Mouse (Mus musculus): ENCODE results near the gene Kcnip4.

Gene Kcnip4

DNA sequence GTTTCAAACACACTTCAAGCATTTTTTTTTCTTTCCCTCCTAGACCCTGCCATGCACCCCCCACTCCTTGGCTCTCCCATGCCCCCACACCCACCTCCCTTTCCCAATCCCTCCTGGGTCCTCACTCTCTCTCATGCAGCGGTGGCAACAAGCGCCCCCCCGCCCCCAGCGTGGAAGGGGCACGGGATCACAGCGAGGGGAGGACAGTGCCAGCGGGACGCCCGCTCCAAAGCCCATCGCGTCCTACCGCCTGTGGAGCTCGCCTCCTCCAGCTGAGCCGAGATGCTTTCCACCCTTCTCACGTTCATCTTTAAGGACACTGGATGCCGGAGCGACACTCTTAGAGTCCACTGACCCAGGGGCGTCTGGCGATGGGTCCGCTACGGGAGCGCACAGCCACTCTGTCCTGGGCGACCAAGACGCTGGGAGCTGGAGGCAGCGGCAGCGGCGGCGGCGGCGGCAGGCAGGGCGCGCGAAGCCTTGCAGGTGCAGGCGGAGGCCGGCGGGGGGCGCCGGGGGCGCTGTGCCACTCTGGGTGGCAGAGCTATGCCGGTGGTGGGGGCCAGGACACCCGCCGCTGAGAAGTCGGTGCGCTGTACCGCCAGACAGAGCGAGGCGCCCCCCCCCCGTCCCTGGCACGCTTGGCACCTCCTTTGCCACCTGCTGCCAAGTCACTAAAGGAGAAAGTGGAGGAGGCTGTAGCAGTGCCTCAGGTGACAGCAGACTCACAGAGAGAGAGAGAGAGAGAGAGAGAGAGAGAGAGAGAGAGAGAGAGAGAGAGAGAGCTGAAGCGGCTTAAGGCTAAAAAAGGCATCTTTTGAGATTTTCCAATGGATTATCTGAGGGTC is at the start of gene Kcnip4:
Kcnip4 (minus strand) TSS at position 514 of the 848 bp plus-strand sequence.
- DNase-seq (ENCODE audit: low read depth, low spot score) = no peak

DNA sequence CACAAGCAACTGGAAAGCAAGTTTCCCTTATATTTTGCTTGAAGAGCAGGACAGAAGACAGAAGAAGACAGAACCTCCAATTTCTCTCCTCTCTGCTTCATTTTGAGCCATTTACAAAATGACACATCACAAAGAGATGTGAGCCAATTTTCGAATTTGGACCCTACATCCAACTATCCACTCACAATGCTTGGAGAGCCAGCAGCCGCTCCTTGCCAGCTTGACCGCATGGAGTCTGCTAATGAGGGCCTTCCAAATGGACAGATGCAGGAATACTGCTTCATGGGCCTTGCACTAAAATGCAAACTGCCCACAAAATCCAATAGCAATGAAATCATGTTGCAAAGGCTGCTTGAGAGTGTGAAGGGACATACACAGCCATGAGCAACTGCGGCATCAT is 47.2 kb upstream of the Kcnip4 start:
- no peak for DNase-seq (ENCODE audit: low read depth, low spot score)

DNA sequence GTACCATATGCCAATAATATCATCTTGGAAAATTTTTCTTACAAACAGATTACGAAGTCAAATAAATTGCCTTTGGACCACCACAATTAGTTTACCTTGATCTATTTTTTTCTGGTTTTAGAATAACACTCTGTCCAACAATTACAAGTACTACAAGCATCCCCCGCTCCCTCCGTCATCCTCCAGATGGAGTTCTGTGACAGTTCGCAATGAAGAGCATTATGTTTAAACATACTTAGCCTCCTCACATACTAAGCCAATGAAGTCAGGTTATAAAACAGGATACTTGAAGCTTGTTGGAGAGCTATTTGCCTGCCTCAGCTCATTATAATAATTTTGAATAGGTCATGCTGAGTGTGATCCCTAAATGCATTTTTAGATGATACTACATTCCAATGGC is 39.0 kb upstream of the Kcnip4 start:
- no peak for DNase-seq (ENCODE audit: low read depth, low spot score)

DNA sequence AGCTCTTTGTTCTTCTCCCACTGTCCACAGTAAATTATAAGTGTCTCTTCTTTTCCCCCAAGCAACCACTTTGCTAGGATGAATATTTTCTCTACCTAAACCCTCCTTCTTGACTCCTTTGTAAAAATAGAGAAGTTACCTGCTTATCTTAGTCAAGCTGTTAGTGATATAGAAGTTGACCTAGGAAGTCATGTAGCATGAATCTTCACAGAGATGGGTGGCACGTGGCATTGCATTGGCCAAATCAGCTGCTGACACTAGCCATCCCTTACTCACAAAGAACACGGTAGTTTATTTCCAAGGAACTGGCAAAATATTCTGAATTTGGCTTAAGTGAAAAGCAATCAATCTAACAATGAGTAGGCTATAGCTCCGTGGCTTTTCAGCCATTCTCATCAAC is 32.7 kb upstream of the Kcnip4 start:
- no peak for DNase-seq (ENCODE audit: low read depth, low spot score)

DNA sequence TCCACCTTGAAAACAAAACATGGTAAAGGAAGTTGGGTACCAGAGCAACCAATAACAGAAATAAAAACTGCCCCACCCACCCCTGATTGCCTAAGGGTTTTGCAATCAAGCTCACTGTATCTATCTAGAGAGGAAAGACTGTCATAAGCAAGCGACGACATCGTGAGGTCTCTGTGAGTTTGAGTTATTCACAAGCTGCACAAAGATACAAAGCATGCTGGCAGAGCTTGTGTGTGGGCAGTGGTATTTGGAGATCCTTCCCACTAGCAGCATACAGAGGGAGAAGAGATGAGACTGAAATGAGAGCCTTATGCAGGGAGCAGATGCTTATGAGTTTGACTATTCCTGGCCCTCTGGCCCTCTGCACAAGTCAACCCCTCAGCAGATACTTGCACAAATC is 23.2 kb upstream of the Kcnip4 start:
- DNase-seq (ENCODE audit: low read depth, low spot score) = no peak

DNA sequence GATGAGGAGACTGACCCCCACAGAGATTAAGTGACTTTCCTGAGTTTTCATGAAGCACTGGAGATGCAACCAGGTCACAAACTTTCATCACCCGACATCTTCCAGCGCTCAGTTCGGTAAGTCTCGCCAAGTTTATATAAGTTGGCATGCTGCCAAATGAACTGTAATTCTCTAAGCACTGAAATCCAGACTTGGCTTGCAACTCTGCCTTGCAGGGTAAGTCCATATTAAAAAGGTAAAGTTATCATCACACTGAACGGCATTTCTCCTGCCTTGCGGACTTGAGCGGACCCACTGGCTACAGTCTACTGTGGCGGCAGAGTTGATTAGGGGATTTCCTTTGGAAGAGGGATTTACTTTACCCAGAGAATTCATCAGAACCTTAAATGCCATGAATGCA is 4.7 kb upstream of the Kcnip4 start:
- no peak for DNase-seq (ENCODE audit: low read depth, low spot score)

DNA sequence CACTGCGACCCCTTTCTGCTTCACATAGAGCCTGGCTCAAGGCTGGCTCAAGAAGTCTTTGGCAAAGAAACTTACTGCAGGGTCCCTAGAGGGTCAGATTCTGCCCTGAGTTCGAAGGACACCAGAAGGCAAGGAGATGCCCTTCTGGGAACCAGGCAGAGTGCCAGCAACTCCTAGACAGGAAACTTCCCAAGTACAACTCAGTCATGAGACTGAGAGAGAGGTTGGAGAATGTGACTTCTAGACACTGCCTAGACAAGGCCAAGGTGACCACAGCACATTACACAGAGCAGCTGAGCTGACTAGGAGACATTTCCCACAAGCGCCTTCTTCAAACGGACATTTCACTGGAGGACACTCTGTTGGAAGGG is 520 bp upstream of the Kcnip4 start:
- no peak for DNase-seq (ENCODE audit: low read depth, low spot score)

DNA sequence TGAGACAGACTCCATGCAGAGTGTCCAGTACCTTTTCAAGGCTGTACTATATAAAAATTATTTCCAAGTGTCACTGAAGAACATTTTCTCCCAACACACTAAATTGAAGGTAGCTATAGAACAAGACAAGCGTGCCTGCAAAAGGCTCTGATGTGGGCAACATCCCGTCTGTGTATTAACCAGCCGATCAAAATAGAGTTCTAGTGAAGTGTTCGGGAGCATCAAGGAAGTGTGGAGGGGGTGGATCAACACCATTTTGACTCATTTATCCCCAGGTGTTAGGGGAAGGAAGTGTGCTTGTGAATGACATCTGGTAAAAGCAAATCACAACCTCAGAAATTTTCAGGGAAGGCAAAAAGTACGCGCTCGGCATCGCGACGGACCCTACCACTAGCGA is 712 bp downstream of the Kcnip4 start:
- DNase-seq (ENCODE audit: low read depth, low spot score) = no peak

DNA sequence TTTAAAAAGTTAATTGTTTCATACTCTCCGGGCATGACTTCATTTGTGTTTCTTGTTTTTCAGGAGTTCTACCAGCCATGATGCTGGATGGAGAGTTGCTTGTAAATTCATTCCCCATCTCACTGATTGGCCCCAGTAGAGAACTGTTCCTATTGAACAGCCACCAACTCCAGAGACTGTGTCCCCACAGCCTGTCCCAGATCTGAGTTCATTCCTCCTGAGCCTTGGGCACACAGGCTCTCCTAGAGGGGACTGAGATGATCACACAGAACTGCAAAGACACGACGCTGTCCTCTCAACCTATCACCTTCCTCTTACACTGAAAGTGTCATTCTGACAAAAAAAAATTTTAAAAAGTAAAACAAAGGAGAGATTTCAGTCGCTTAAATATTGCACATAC is 1.7 kb downstream of the Kcnip4 start:
- DNase-seq (ENCODE audit: low read depth, low spot score) = no peak

DNA sequence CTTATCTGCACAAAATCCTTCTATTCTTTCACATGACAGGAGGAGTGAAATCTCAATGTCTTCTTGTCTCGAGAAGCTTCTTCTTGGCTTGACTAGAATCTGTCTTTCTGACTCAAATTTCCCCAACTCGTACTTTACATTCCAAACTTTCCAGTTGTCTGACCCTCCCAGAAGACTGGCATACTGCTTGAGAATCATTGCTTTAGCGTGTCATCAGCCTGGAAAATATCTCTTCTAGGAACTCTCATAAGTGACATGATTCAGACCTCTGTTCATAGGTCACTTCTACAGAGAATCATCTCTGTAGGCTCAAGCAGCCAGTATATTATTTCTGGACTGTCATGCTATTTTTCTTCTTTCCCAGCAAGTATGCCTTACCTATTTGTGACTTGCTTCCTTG is 26.0 kb downstream of the Kcnip4 start:
- no peak for DNase-seq (ENCODE audit: low read depth, low spot score)

DNA sequence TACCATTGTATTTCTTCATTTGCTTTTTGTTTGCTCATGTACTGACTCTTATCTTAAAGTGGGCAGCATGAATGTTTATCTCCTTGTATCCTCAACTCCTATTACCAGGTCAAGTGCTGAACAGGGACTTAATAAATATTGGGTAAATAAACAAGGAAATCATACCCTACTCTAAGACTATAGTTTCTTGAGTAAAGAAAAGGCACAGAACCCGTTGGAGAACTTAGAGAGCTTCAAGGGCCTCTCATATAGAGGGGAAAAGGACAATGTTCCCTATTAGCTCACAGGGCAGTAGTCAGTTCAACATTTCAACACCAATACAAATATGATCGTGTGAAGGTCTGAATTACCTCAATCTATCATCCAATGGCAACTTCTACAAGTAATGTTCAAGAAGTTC is 37.4 kb downstream of the Kcnip4 start:
- DNase-seq (ENCODE audit: low read depth, low spot score) = no peak

DNA sequence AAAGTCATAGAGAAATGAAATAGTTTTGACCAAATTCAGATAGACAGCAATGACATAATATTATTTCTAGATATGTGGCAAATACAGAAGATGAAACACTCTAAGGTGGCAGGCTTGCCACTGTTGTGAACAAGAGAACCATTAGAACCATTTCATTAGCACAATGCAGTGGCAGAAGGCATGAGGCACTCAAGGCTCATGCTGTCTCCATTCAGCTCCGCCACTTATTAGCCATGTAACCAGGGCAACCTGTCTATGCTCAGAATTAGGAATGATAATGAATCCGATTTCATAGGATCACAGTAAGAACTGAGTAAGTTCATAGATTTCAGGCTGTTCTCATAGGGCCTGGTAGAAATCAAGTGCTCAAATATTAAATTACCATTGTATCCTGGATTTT is 54.0 kb downstream of the Kcnip4 start:
- no peak for DNase-seq (ENCODE audit: low read depth, low spot score)

DNA sequence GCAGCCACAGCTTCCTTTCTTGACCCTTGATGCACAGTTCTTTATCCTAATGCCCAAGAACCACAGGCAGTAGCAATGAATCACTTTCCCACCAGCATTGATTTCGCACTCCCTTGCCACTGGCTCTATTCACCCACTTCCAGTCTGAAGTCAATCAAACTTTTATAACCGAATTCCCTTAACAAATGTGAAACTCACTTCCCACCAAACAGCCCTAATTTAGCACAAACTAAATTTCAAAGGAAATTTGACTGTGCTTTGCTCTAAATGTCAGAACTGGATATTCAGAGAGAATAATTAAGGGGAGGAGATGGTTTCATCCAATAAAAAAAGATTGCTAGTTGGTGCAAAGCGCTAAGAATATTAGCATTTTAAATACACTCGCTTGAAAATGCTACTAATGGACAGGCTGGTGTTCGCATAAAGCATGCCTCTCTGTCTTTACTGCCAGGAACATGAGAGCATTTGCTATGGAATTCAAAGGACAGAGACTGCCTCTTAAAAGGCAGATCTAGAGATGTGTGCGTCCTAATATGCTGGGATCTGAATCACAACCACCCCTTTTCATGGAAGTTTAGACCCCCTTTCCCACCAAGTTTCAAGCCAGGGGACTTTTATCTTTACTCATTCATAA is 63.9 kb downstream of the Kcnip4 start:
- DNase-seq (ENCODE audit: low read depth, low spot score) = no peak

DNA sequence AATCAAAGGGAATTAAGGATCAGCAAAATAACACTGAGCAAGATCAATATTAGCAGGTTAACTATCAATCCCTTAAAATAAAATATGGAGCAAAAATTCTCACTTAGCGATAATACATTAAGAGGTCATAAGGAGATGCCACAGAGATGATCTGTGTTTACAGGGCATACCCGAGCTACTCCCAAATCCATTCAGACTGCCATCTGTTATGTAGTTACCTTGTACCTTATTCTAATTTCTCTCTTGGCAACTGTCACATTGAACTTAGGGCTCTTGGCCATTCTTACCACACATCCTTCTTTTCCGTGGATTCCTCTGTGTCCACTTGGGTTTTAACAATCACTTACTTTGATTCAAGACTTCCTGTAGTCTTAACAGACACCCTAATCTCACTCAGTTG is 71.6 kb downstream of the Kcnip4 start:
- DNase-seq (ENCODE audit: low read depth, low spot score) = no peak

DNA sequence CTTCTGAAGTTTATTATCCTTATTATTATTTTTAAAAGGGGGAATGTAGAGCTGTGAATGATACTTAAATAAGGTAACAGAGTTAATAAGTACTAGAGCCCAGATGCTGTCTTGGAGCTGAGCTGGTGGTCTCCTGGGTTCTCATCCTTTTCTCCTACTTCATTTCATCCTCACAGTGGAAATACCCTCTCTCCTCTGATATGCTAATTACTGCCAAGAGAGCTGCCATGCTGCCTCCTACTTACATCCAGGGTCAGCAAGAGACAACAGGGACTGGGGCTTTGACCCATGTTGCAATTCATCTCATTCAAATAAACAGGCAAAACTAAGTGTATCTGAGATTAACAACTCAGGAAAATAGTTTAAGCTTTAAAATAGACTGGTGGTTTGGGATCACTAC is 73.4 kb downstream of the Kcnip4 start:
- no peak for DNase-seq (ENCODE audit: low read depth, low spot score)

DNA sequence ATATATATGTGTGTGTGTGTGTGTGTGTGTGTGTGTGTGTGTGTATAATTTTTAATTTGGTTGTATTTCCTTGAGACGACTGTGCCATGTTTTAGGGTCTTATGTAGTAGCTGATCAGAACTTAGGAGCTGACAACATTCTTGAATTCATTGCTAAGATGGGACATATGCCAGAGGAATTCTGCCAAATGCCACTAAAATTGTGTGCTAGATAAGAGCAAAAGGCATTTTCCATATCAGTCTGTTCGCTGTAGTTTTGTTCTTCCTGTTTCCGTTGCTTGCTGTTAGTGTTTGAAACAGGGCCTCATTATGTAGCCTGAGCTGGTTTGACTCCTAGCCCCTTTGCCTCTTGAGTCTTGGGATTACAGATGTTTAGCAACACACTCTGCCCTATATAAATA is 73.8 kb downstream of the Kcnip4 start:
- DNase-seq (ENCODE audit: low read depth, low spot score) = no peak

DNA sequence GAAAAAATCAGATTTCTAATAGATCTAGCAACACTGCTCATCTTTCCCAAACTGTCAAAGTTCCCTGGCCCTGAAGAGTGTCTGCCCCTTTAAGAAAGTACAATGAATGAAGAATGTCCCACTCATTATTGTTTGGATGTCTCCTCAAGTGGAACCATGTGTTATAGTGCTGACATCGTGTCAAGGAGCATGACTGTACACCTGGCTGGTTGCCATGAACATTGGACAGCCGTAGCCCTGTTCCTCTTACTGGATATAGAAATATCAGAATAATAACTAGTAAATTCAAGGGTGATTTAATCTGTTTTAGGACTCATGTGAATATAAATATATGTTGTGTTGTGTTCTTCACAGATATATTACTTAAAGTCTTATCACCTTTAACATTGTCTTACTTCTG is 87.5 kb downstream of the Kcnip4 start:
- no peak for DNase-seq (ENCODE audit: low read depth, low spot score)

DNA sequence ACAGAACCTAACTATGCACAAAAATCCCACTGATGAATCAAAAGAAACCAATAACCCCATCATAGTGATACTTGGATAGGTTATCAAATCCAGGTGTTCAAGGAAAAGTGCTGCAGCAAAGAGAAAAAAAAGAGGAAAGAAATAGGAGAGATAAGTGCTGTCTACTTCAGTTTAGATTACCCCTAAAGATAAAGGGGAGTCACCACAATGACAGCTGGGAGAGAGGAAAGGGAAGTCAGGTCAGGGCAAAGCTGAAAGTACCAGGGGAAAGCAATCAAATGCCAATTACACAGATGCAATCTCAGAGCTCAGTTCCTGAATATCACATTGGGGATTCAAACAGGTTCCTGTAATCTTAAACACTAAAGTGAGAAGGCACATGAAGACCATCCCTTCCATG is 97.0 kb downstream of the Kcnip4 start:
- no peak for DNase-seq (ENCODE audit: low read depth, low spot score)

DNA sequence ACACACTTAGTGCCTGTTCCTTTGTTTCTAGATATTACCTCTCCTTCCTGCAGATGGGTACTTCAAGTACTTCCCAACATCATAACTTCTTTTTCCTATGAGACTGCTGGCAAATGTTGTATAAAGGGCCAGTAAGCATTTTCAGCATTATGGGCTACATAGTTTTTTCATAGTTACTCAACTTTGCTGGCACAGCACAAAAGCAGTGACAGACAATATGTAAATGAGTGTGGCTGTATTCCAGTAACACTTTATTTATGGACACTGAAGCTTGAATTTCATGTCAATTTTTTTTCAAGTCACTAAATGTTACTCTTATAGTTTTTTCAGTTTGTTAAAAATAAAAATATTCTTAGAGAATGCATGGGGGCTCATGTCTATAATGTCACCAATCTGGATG is 105.0 kb downstream of the Kcnip4 start:
- DNase-seq (ENCODE audit: low read depth, low spot score) = no peak

DNA sequence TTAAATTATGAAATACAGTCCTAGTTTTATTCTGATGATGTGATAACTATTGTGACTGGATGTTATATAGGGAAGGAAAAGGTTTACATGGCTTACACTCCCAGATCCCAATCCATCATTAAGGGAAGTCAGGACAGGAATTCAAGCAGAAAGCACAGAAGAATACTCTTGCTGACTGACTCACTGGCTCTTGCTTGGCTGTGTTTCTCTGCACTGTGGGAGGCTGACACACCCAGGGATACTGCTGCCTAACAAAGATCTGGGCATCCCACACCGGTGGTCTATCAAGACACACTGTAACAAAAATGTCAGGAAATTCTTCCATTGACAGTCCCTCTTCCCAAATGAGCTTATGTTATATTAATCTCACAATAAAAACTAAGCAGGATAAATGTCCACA is 116.4 kb downstream of the Kcnip4 start:
- DNase-seq (ENCODE audit: low read depth, low spot score) = no peak

DNA sequence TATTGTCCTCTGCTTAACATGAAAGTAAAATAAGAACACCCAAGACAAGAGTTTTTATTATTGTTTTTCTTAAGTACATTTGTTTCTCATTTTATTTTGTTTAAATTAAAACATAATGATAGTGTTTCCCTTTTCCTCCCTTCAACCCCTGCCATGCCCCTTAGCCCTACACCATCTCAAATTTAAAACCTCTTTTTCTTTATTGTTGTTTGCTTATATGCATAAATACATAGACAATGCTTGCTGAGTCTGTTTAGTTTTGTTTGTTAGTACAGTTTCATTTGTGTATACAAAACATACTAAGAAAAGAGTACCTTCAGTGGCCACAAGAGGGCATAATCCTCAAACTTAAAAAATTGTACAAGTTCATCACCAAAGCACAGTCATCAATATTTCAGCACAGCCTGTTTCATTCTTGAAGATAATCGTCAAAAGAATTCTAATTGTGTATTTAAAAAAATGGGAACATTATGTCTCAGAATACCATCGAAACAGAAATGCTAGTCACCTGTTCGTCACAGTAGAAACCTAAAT is 154.1 kb downstream of the Kcnip4 start:
- DNase-seq (ENCODE audit: low read depth, low spot score) = peak; percentile 23

DNA sequence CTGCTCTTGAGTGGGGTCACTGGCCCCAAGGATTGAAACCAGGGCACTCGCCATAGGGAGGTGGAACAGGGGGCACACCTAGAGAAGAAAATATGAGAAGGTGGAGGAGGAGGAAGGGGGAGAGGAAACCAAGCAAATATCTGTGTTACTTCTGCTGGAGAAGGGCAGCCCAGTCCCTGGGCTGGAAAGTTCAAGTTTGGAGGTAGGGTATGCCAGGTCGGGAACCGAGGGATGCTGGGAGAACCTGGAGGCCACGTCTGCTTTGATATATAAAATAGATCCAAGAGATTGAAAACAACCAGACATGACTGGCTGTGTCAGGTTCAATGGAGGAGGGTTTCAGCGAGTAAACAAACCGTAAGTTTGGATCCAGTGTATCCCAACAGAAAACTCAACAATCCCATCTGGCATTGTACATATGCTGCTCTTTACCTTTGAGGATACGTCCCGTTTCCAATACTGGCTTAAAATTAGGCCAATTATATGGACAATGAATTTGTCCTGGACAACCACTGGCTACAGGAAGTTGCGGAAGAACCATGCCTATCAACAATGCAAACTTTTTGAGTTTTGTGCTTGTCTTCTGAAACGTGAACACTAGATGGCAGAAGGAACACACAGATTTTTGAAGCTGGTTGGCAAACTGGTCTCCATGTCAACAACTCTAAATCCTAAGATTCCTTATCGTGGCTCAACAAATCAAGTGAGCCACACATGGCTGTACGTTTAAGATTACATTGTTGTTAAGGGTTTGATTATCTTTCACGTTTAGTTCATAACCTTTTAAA is 155.9 kb downstream of the Kcnip4 start:
- DNase-seq (ENCODE audit: low read depth, low spot score) = peak; percentile 22
